Mouse (Mus musculus) CD4-positive helper T cell, adult 2 months (primary cell): ENCODE measurements at regions not wholly inside any gene's neighbourhood (a gene's known extent, or its start where the extent isn't known, plus 50 kb on each side); places are given as distances from the start of the nearest gene placed in this dataset.
A peak's percentile ranks its signal among the peaks of the same experiment; 100 is the strongest.

Experiments
- DNase-seq: peaks from one replicate; pipeline ENCODE4 v3.0.0-alpha.2; 2012; ENCODE audit warnings: low read depth, missing footprints, low spot score

DNA sequence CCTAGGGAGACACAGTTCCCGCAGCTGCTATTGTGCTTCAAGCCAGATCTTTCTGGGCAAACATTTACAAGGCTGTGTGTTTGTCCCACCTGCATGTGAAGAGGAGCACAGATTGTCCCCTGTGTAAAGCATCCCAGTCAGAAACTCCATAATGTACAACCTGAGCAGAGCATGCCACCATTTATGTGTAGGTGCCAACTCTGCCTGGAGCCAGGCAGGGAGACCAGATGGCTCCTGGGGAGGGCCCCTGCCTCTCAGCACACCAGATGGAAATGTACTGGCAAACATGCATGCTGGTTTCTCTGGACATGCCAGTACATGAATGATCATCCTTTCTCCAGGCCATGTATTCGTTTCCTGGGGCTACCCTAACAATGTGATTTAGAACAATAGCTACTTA is 98.6 kb upstream of the Foxp3 start:
- DNase-seq = no peak

DNA sequence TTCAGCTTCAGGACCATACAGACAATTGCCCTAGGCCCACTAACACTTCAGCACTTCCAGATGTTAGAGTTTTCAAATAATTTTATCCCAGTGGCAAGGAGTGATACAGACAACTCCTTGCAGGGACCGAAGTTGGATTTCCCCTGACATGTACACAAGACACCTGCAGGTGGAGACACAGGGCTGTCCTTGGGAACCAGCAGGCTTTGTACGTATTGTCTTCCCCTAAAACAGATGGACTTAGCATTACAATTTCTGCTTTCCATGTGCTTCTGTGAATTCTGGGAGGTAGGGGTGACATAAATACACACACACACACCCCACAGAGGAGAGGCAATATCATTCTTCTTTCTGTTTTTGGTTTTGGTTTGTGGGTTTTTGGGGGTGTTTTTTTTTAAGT is 98.2 kb upstream of the Usp27x start:
- DNase-seq = peak; percentile 62

DNA sequence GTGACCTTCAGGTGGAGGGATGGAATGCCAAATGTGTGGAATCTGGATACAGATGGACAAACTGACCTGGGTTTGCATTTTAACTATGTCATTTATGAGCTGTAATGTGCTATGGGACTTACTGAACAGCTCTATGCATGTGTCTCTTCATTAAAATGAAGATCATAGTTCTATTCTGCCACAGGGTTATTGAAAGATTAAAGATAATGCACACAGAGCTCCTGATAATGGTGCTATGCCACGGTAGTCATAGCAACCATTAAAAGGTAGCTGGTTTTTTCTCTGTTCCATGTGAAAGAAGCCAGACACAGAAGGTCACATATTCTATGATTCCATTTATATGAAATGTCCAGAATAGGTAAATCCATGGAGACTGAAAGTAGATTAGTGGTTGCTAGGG is 94.2 kb upstream of the Usp27x start:
- no peak for DNase-seq

DNA sequence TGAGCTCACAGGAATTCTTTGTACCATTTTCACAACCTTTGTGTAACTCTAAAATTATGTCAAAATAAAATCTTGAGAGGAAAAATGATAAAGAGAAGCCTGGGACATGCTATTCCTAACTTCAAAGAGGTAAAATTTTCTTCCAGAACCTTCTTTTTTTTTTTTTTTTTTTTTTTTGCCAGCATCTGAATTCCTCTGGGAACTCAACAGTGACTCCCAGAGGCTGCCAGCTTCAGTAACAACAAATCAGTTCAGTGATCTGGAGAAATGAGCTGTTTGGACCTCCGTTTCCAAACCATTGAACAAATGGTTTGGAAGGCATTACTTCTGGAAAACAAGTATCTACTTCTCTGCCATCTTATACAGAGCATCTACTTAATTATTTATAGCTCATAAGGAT is 92.4 kb upstream of the Usp27x start:
- DNase-seq = no peak

DNA sequence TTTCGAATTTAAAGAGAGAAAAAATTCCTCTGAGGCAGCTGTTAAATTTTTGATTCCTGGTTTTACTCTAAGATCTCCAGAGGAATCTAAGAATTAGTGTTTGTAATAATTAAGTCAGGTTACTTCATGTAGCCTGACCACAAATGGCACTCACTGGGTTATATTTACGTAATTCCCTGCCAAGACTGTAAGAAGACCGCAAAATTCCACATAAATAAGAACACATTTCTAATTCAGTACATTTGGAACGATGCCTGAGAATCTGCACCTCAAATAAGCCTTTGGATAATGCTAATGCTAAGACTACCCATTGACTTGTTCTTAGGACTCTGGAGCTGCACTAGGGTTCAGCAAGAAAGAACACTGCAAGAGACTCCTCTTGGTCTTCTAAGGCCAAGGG is 81.2 kb upstream of the Usp27x start:
- no peak for DNase-seq

DNA sequence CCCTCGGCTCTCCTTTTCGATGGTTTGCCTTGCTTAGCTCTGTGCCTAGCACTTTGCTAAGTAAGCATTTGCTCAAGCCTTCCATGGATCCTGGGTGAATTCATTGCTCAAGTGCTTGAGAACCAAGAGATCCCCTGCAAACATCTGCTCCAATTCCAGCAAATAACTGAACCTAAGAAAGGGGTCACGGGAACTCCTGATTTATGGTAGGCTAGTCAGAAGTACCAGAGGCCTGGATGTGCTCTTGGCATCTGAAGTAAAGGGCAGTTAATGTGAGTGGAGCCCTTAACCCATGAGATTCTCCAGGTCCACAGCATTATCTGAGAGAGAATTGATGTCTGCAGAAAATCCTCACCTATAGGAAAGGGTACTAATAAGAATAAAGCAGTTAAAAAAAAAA is 69.4 kb upstream of the Usp27x start:
- DNase-seq = no peak

DNA sequence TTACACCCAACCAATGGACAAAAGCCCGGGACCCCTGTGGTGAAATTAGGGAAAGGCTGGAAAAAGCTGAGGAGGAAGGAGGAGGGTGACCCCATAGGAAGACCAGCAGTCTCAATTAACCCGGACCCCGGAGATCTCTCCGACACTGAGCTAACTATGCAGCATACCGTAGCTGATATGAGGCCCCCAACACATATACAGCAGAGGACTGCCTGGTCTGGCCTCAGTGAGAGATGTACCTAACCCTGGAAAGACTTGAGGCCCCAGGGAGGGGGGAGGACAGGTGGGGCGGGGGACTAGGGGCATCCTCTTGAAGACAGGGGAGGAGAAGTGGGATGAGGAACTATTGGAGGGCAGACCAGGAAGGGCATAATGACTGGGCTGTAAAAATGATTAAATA is 69.0 kb upstream of the Usp27x start:
- no peak for DNase-seq

DNA sequence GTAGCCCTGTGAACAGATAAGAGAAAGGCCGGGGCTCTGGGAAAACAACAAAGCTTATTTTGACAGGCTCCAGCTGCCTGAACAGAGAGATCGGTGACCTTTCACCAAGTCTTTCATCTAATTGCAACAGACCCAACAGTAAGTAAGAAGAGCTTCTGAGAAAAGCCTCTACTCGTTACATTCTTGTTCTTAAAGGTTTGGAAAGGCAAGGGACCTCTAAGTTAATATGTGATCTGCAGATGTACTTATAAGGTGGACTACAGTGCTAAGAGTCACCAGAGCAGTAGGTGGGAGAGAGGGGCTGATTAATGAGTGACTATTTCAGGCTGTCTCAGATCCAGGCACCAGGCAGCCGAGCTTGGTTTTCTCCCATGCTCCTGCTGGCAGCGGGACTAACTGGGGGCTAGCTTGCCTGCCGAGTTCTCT is 68.4 kb upstream of the Usp27x start:
- DNase-seq = no peak

DNA sequence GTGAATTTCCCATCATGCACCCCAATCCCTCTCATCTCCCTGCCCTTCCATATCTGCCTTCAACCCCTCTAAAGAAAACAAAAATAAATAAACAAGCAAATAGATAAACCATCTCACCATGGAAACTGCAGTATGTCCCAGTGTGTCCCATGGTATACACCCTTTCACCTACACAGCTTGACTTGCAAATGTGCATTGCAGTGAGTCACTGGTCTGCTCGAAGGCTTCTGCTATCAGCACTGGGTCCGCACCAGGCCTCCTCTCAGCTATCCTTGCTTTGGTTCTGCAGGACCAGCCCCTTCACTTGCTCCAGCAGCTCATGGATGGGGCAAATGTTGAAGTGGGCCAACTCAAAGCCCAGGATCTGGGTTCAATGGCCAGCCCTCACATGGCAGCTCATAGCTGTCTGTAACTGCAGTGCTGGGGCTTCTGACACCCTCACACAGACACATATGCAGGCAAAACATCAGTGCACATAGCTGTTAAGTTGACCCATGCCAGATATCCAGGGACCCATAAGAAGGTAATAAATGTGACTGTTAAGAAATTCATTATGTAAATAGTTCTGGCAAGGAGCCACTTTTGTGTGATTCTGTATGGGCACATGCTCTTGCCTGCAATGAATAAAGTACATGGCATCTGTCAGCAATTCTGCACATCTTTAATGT is 59.9 kb upstream of the Usp27x start:
- no peak for DNase-seq

DNA sequence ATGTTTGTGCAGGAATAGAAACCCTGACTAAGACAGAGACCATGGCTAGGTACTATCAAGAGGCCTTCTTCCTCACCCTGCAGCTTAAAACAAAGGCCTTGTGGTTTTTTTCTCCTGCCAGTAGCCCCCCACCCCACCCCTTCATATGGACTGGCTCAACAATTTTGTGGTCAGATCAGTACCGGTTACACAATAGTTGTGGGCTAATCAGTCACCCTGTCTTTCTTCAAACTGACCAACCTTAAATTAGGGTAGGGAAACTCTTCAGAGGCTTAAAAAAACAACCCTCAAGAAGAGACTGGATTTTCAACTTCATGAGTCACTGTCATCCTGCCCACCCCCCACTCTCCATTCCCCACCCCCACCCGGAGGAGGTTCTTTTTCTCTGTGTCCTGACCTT is 58.6 kb upstream of the Usp27x start:
- DNase-seq = no peak

DNA sequence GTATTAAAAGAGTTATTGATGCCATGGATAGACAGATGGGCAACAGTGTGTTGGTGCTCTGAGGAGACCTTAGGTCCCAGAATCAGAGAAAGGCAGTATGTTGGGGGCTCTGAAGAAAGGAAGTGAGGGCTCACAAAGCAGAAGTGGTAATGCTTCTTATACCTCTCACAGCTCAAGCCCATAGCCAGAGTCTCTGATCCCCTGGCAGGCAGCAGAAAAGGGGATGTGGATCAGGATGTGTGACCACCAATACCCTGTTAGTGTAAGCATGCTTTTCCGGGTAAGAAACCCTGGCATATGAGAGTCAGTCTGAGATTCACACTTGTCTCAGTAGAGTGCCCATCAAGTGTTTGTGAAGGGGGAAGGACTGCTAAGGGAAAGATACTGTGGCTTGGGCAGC is 54.8 kb upstream of the Usp27x start:
- no peak for DNase-seq

DNA sequence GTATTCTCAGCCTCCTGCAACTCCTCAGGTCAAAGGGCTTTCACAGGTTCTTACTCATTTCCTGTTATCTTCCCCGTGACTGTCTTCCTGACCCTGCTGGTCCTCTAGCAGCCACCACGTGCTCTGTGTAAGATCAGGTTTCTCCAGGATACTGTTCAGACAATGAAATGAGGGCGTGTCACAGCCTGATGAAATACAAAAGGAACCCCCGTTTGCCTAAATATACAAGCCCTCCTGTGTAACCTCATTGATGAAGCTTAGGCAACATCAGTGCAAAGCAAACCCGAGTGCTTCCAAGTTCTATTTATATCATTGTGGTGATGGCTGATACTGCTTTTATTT is 53.9 kb upstream of the Usp27x start:
- DNase-seq = peak; percentile 6

DNA sequence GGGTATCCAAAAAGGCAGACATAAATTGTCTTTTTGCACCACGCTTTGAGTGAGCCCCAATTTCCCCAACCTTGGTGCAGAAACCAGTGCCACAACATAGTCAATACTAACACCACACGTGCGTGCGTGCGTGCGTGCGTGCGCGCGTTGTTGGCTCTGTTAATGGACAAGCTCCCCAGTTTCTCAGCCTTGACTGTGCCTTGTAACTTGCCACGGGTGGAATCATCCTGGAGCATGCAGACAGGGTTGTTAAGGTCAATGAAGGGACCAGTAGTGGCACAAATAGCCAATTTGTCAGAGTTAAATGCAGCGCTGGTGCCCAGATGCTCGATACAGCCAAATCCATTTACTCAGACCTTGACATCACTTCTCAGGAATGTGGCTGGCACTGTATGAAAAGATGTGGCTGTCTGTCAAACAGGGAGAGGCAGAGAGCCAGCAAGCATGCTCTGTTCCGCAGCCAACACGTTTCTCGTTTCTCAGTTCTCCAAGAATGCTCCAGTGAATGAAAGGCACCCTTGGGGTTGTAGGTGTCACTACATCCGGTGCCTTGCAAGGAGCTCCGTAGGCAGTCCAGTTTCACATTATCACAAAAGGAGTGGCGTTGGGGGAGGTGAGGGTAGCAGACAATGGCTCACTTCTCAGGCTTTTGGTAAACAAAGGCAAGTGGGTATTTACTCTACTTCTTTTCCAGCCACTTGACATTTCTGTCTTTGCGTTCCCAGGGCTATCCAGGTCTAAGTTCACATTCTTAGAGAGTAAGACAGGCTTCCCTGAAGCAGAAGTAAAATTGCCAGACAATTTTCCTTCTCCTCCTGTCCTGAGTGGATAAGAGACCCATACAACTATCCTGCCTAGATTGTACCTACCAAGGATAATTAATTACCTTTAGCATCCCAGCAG is 53.2 kb upstream of the Usp27x start:
- DNase-seq = peak; percentile 10
